Mouse (Mus musculus) CD4-positive, CD25-positive, alpha-beta regulatory T cell, adult 4 months (primary cell): ENCODE results near the gene Trak1. TPM values are rescaled to one million over a fixed set of nuclear protein-coding genes. Genes with fewer than 3 reads are reported as not detected.

Experiments used
- ATAC-seq: one replicate; pipeline ENCODE4 v1.8.0; 2017
- polyA plus RNA-seq, 2 experiments: library from polyadenylated mRNA; unstranded; fragments of 100-300 nt; shearing (Covaris generic); gene quantifications; one replicate each; pipeline ENCODE4 v1.2.1; 2017

Gene Trak1
- polyA plus RNA-seq, 2 experiments from 2014 or later: 8.9 to 10.7 TPM

DNA sequence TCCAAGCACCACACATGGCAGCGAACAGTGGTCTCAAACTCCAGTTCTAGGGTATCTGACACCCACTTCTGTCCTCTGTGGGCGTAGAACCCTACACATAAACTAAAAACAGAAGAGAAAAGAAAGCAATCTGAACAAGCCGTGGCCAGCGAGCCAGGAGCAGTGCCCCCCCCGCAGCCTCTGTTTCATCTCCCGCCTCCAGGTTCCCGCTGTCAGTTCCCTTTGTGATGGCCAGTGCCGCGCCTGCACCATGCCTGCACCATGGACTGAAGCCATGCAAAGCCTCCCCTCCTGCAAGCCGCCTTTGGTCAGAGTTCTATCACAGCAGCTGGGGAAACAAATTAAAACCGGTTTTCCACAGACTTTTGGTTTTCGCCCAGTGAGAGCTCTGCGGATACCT lies 75.8 kb downstream of the Trak1 start:
- no peak for ATAC-seq

- no peak for ATAC-seq
Measured at GRCm38 (mm10) chr9:121373512-121373911, 76.2 kb downstream of the Trak1 start.

GRCm38 (mm10) chr9:121374076-121374863 lies 77.0 kb downstream of the Trak1 start:
- ATAC-seq: peak; percentile 77

DNA sequence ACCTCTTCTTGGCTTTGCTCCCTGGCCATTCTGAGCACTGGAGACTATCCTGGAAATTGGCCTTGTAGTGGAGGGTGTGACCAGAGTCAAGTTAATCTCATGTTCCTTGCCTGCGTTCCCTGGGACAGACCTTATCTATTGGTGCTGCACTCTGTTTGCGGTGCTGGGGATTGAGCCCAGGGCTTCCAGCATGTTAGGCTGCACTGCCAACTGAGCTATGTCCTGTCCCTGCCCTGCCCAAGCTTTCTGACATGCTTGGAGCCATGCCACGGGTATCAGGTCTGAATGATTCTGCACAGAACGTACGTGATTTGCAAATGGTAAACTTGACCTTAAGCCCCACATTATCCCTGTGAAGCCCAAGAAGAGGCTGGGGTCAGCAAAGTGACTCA lies 77.6 kb downstream of the Trak1 start:
- no peak for ATAC-seq

GRCm38 (mm10) chr9:121376094-121376493 lies 78.8 kb downstream of the Trak1 start:
- no peak for ATAC-seq

DNA sequence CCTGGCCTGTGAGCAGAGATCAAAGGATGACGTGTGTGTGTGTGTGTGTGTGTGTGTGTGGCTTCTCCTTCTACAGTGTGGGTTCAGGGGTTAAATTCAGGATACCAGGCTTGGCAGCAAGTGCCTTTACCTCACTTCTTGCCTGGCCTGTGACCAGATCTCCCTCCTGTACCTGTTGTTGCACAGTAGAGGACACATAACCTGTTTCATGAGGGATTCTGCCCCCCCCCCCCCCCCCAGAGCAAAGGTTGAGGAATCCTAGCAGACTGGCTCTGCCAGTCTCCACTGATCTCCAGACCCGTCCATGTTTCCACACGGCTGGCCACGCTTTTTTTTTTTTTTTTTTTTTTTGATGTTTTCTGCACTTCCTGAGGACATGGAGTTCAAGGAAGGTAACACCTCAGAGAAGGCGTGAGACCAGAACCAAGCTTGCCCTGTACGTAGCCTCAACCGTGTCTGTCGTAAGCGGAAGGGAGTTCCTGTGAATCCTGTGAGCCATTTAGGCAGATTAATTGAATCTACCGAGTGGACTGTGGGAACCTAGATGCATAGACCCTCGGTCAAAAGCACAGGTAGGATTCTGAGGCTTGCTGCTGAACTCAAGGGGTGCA lies 83.1 kb downstream of the Trak1 start:
- ATAC-seq: no peak

DNA sequence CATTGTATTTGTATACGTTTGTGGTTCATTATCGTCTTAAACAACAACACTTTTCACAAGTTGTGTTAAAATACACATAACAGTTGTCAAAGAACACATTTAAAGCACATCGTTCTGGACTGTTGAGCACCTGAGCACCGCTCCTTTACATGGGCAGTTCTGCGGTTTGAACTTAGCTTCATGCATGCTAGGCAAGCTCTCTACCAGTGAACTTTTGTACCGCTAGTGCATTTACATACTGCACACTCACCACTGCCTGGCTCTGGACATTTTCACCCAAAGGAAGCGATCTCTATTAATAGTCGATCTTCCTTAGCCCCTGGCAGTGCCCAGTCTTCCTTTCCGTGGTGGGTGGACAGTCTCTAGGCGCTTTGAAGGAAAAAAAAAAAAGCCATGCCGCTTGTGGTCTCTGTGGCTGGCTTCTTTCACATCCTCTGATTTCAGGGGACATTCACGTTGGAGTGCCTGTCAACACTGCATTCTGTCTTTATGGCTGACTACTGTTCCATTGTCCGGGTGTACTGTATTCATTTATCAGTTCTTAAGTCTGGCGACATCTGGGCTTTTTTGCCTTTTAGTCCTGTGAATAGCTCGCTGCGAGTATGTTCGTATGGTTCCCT lies 84.5 kb downstream of the Trak1 start:
- no peak for ATAC-seq

- ATAC-seq: no peak
Measured at GRCm38 (mm10) chr9:121382568-121382967, 85.3 kb downstream of the Trak1 start.

- no peak for ATAC-seq
Measured at GRCm38 (mm10) chr9:121383180-121383586, 85.9 kb downstream of the Trak1 start.

GRCm38 (mm10) chr9:121384620-121385019 lies 87.3 kb downstream of the Trak1 start:
- ATAC-seq: no peak

DNA sequence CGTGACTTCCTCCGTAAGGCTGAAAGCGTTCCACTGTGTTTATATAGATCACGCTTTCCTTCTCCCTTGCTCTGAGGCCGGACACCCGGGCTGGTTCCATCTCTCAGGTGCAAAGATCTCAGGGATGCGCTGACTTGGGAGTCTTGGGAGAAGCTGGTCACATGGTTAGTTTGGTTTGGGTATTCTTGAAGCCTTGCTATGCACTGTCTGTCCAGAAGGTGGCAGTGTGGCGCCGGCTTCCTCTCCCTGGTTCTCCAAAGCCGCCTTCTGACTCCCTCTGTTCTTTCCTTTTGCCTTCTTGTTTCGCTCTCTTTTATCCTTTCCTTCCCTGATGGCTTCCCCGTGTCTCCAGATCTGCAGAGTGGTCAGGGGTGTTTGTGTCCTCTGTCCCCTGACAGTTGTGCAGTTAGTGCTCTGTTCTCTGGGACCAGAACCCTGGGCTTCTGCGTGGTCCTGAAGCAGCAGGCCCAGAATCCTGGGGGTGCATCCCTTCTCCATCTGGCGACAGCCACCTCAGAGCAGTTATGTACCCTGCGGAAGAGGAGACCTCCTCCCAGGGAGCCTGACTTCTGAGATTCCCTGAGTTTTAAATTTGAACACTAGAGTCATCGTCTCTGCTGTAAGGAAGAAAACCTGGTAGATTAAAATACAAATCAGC lies 87.9 kb downstream of the Trak1 start:
- ATAC-seq: peak; percentile 45

- ATAC-seq: no peak
Measured at GRCm38 (mm10) chr9:121385749-121386350, 88.5 kb downstream of the Trak1 start.

GRCm38 (mm10) chr9:121387539-121388272 lies 90.4 kb downstream of the Trak1 start:
- no peak for ATAC-seq

DNA sequence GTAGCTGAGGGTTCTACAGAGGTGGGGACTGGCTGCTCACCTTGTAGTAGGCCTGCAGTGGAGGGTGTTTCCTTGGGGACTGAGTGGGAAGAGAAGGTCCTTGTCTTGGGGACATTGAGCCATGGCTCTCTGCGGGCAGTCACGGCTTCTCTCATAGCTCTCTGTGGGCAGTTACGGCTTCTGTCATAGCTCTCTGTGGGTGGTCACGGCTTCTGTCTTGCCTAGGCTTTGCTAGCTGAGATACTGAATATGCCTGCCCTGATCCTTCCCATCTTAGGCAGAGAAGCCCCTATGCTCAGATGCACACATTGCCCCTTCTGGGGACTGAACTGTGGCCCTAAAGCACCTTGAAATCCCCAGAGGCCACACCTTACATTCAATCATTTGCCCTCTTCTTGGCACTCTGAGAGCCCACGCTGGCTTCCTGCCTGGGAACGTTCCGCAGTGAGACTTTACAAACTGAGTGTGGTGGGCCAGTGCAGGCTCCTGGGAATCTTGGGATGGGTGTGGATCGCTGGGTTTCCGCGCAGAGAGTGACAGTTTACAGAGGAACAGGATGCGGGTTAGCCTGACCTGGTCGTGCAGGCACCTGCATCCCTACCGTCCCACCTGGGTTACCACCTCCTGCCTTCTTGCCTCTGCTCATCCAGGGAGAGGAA lies 91.1 kb downstream of the Trak1 start:
- ATAC-seq: no peak

DNA sequence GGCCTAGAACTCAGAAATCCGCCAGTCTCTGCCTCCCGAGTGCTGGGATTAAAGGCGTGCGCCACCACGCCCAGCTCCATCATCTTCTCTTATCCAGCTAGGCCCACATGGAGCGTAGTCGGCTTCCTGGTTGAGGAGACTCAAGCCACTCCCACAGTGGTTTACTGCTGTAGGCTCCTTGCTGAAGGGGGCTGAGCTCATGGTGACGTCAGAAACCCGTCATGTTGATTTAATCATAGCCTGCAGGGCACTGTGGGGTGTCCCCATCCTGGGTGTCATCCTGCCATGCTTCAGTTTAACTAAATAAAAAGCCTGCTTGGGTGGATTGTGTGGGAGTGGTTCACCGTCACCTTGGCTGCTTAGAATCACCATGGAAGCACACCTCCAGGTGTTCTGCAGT lies 92.0 kb downstream of the Trak1 start:
- no peak for ATAC-seq

- ATAC-seq: no peak
Measured at GRCm38 (mm10) chr9:121391898-121392297, 94.6 kb downstream of the Trak1 start.

DNA sequence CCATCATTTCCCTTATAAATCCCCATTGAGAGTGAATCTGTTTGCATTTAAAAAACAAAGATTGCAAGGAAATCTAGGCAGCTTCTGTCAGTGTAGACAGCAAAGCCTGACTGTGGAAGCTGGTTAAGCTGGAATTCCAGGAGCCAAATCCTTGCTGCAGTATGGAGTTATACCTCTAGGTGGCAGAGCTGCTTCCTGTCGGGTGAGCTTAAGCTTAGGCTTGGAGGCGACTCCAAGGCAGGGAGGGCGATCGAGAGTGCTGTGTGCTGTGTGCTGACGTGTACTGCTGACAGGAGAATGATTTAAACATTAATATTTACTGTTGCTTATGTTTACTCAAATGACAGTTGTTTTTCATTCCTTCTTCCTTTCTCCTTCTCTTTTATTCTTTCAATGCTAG lies 95.1 kb downstream of the Trak1 start:
- ATAC-seq: no peak

DNA sequence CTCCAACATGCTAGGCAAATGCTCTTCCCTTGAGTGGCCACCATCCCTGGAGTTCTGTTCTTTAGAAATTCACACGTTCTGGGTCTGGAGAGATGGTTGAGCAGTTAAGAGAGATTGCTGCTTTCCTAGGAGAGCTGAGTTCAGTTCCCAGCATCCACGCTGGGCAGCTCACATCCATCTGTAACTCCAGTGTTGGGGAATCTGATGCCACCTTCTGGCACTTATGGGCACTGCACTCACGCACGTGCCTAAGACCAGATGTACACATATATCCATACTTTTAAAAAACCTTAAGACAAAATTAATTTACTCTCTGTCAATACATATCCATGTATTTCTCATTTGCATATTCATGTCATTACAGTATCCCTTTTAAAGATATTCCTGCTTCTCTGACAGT lies 95.8 kb downstream of the Trak1 start:
- no peak for ATAC-seq

- no peak for ATAC-seq
Measured at GRCm38 (mm10) chr9:121394882-121395281, 97.6 kb downstream of the Trak1 start.

DNA sequence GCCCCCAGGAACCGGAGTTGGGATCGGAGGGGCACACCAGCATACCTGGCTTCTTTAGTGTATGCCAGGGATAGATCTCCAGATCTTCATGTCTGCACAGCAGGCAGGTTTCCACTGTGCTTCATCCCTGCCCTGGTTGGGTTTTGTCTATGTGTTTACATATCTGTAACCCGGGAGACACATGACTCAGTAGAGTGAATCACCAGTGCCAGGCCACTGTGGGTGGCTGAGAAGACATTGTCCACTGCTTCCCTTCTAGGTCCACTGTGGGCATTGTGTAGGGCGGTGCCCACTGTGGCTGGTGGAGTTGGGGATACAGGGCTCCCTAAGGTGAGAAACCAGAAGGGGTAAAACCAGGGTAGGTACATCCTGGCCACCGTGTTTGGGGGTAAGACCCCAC lies 98.5 kb downstream of the Trak1 start:
- no peak for ATAC-seq

GRCm38 (mm10) chr9:121398100-121398760 lies 100.9 kb downstream of the Trak1 start:
- no peak for ATAC-seq
